Mouse (Mus musculus) adrenal gland, postnatal 10 days (tissue): ENCODE measurements at regions not wholly inside any gene's neighbourhood (a gene's known extent, or its start where the extent isn't known, plus 50 kb on each side); places are given as distances from the start of the nearest gene placed in this dataset.

Experiments used
- DNase-seq: peaks from one replicate; pipeline ENCODE4 v3.0.0; 2021; ENCODE audit warnings: mixed read lengths

DNA sequence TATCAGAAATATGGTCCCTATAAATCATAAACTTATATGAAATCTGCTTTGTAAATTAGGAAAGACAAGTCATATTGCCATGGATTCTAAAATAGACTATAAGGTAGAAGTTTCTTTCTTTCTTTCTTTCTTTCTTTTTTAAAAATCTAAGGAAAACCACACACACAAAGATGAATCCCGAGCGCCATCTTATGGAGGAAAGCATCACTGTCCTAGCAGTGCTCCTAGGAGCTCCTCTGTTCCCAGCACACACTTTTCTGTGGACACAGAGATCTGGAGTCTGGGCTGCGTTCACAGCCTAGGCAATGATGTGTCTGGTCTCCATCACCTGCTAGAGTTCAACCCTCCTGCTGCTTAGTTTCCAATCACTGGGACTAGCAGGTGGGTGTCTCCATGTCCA is 65.2 kb upstream of the Slc22a22 start:
- DNase-seq: no peak

DNA sequence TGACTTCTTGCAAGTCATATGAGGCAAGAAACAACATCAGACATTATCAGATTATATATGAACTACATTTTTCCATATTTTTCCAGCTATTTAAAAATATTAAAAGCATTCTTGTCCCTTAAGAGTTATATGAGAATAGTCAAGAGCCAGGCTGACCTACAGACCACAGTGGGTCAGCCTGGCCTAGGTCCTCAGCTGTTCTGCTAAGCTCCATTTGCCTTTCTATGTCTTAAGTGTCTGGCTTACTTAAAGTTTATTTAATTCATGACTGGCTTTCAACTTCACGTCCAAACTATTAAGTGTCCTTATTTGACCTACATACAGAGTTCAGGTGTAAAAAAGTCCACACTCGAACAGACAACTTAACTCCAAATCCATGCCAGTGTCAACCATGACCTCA is 58.1 kb upstream of the Slc22a22 start:
- DNase-seq: no peak
